Comparison of ENCODE assay signal across 13 mouse cellular contexts in the genomic region with DNA sequence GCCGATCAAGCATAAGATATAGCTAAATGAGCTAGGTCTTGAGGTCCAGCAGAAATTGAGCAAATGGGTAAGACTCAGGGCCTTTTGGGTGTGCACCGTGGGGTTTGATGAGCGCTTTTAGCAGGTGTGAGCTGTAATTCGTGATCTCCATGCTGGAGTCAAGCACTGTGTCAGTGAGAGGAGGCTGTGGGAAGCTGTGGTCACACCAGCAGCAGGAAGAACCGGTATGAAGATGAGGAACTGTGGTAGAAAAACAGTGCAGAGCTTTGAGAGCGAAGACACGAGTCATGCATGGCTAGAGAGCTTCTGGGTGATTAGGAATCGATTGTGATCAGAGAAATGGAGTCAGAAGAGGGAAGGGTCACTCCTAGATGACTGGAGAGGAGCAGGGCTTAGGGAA.
"Had no signal": no experiment of that assay in that cellular context is flagged by ENCODE, and none has a peak within 500 bp of the region (broad histone marks: within the 10 kb centered on the region; RNA-seq: fewer than 3 reads in every experiment).

No protein-coding gene starts in this region.

- H3K9ac ChIP-seq: intestine, embryonic 15.5 days; kidney, embryonic 15.5 days; limb, embryonic 13.5 days; liver, embryonic 12.5 days; midbrain, embryonic 13.5 days; neural tube, embryonic 12.5 days; stomach, embryonic 15.5 days had no signal

- H3K4me2 ChIP-seq: intestine, embryonic 15.5 days; kidney, embryonic 15.5 days; limb, embryonic 13.5 days; liver, embryonic 12.5 days; midbrain, embryonic 13.5 days; neural tube, embryonic 12.5 days; stomach, embryonic 15.5 days had no signal

- H3K4me1 ChIP-seq: intestine, embryonic 15.5 days; limb, embryonic 13.5 days; midbrain, embryonic 13.5 days; stomach, embryonic 15.5 days had no signal

- H3K9me3 ChIP-seq: intestine, embryonic 15.5 days; kidney, embryonic 15.5 days; limb, embryonic 13.5 days; liver, embryonic 12.5 days; midbrain, embryonic 13.5 days; neural tube, embryonic 12.5 days; stomach, embryonic 15.5 days had no signal

- H3K4me3 ChIP-seq: intestine, embryonic 15.5 days; kidney, embryonic 15.5 days; limb, embryonic 13.5 days; liver, embryonic 12.5 days; midbrain, embryonic 13.5 days; neural tube, embryonic 12.5 days; stomach, embryonic 15.5 days had no signal

- H3K27ac ChIP-seq: intestine, embryonic 15.5 days; kidney, embryonic 15.5 days; limb, embryonic 13.5 days; liver, embryonic 12.5 days; midbrain, embryonic 13.5 days; neural tube, embryonic 12.5 days; stomach, embryonic 15.5 days had no signal

- H3K27me3 ChIP-seq: intestine, embryonic 15.5 days; kidney, embryonic 15.5 days; limb, embryonic 13.5 days; liver, embryonic 12.5 days; midbrain, embryonic 13.5 days; neural tube, embryonic 12.5 days; stomach, embryonic 15.5 days had no signal

- H3K36me3 ChIP-seq: intestine, embryonic 15.5 days; kidney, embryonic 15.5 days; limb, embryonic 13.5 days; liver, embryonic 12.5 days; midbrain, embryonic 13.5 days; neural tube, embryonic 12.5 days; stomach, embryonic 15.5 days had no signal

- DNase-seq: kidney, adult 18-20 months; left cerebral cortex, postnatal 4 days; lung, adult 18-20 months; right cerebral cortex, postnatal 14 days; thymus, adult 2 months; thymus, postnatal 25 days had no signal

- ATAC-seq: intestine, embryonic 15.5 days; liver, embryonic 12.5 days; midbrain, embryonic 13.5 days had no signal
